Mouse (Mus musculus) heart, postnatal 4 days (tissue): ENCODE results near the gene Agap3. TPM values are rescaled to one million over a fixed set of nuclear protein-coding genes. Genes with fewer than 3 reads are reported as not detected.
A peak's percentile ranks its signal among the peaks of the same experiment; 100 is the strongest.

ENCODE experiments used
- DNase-seq: peaks from one replicate; pipeline ENCODE4 v3.0.0; 2021
- total RNA-seq, 2 experiments: library from RNA; stranded (reverse); gene quantifications; 2 replicates each; pipeline ENCODE4 v1.2.3; 2021

The Agap3 gene
- total RNA-seq, 2 experiments from 2014 or later = 83.4 to 97.4 TPM

DNA sequence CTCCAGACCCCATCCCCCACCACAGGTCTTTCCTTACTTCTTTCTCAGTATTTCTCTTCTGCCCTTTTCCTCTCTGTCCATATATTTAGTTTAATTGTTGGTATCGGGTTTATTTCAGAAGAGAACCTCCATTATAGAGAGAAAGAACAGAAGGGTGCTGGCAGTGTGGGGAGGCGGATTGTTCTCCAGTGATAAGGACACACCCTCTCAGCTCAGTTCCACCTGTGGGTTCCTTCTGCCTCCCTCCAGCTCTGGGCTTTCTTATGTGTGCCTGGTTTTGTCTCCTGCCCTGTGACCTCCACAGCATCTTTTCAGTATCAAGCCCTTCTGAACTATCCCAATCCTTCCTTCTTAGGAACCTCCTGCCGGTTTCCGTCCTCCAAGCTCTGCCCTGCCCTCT is 72.5 kb downstream of the Agap3 start:
- DNase-seq = no peak

- no peak for DNase-seq
Measured at GRCm38 (mm10) chr5:24525360-24526189, 73.6 kb downstream of the Agap3 start.

DNA sequence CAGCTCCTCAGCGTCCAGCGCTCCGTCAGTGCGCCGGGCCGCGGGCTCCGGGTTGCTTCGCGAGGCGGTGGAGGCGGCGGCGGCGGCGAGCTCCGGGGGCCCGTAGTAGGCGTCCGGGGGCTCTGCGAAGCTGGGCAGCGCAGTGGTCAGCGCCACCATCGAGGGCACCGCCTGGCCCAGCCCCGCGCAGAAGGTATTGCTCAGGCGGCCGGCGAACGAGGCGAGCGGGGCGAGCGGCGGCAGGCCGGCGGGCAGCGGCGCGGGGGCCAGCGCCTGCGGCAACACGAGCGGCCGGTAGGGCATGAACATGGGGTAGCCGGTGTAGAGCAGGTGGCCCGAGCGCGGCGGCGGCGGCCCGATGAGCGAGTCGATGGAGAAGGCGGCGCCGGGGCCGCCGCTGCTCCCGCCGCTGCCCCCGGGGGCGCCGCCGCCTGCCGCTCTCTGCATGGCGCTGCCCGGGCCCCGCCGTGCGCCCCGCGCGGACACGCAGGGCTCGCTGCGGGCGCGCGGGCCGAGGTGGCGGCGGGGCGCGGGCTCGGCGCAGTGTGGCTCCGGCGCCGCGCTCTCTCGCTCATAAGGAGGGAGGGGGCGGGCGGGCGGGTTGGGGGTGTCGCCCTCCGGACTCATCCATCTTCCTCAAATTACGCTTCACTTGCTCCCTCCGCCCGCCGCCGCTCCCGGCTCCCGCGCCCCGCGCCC is 74.4 kb downstream of the Agap3 start:
- DNase-seq = no peak

GRCm38 (mm10) chr5:24526889-24527230 is 74.9 kb downstream of the Agap3 start, which contains the start of gene Gbx1:
Gene Gbx1, minus strand, starts transcription at chr5:24527202.
- peak; percentile 41 for DNase-seq

GRCm38 (mm10) chr5:24527780-24528179 is 75.8 kb downstream of the Agap3 start:
- DNase-seq = no peak

DNA sequence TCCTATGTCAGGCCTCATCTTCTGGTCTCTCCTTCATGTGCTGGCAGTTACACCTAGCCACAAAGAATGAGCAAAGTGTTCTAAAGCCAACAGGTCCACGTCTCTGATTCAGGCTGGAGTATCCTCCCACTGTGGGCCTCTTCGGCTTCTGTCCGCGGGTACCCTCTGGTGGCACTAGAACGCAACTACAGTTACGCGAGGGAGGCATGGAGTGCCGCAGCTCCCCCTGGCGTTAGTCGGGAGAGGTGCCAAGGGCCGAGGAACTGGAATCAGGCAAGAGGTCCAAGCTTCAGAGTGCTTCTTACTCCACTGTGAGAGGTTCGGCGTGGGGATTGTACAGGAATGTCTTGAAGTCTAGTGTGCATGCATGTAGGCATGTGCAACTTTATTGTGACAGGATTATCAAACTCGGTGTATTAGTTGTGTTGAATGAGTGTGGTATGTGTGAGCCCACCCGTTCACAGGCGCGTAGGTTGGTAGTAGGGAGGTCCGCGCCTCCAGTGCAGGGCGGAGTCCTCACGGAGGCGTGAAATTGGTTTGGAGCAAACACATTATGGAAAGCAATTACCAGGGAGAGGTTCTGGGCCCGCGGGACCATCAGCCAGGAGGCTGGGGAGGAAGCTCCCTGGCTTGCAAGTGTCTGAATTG is 78.2 kb downstream of the Agap3 start:
- DNase-seq = peak; percentile 96

DNA sequence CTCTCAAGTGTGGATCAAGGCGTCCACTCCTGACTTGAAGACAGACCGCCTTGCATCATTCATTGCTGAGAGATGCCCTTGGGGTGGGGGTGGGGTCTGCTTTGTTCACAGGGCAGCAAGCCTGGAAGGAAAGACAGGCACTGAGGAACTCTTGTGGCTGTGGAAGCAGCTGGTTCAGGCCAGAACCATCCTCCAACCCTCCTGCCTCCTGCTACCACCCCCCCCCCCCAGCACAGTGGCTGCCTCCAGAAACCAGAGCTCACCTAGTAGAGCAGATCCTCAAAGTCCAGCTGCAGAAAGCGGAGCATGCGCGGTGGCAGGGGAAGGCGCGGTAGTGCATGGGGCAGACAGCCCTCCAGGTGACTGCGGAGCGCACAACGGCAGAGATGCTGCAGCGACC is 81.4 kb downstream of the Agap3 start:
- no peak for DNase-seq

DNA sequence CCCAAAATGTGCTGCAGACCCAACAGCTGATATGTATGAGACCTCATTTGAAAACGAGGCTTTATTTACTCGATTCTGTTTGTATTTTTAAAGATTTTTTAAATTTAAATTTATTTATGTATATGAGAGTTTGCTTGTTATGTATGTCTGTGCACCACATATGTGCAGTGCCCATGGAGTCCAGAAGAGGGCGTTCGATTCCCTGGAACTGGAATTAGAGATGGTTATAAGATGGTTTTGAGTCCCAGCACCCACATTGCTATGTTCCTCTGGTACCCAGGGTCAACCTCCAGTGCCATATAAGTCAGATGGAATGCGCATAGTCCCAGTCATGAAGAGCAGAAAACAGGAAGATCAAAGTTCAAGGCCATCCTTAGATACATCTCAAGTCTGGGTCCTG is 82.3 kb downstream of the Agap3 start:
- DNase-seq = peak; percentile 24

- no peak for DNase-seq
Measured at GRCm38 (mm10) chr5:24535731-24536130, 83.8 kb downstream of the Agap3 start.

GRCm38 (mm10) chr5:24536511-24536910 is 84.5 kb downstream of the Agap3 start:
- DNase-seq = no peak

GRCm38 (mm10) chr5:24537618-24538017 is 85.6 kb downstream of the Agap3 start:
- peak; percentile 66 for DNase-seq

- DNase-seq = peak; percentile 18
Measured at GRCm38 (mm10) chr5:24539571-24540296, 87.8 kb downstream of the Agap3 start.

- peak; percentile 84 for DNase-seq
Measured at GRCm38 (mm10) chr5:24540387-24541143, 88.6 kb downstream of the Agap3 start, which contains the start of gene Asb10. Gene Asb10, minus strand, starts transcription at chr5:24540978.

DNA sequence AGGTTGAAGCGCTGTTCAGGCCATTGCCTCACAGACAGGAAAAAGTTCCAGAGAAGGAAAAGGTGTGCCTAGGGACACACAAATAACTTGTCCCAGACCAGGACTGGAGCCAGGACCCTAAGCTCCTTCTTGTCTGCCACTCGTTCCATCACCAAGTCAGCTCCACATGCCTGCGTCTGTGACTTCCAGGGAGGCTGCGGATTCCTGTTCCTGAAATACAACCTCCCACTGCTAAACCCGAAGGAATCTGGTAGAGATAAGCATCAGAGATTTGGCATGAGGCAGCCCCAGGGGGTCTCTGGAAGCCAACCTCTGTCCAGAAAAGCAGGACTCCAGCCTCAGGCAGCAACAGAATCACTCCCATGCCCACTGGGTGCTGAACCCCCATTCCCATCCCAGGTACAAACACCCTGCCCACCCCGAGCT is 89.2 kb downstream of the Agap3 start:
- no peak for DNase-seq

DNA sequence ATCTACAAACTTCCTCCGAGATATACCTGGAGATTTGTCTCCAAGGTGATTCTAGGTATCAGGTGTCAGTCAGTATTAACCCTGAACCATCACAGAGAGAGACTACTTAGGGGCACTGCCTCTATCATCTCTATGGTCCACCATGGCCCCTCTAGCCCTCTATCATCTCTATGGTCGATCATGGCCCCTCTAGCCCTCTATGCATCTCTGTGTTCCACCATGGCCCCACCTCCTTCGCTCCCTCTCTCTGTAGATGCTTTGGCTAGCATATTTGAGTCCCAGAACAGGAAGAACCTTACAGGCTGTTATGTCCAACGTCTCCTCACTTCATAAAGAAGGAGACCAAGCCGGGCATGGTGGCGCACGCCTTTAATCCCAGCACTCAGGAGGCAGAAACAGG is 90.7 kb downstream of the Agap3 start:
- no peak for DNase-seq

GRCm38 (mm10) chr5:24550598-24551316 is 98.8 kb downstream of the Agap3 start:
- DNase-seq = peak; percentile 73

DNA sequence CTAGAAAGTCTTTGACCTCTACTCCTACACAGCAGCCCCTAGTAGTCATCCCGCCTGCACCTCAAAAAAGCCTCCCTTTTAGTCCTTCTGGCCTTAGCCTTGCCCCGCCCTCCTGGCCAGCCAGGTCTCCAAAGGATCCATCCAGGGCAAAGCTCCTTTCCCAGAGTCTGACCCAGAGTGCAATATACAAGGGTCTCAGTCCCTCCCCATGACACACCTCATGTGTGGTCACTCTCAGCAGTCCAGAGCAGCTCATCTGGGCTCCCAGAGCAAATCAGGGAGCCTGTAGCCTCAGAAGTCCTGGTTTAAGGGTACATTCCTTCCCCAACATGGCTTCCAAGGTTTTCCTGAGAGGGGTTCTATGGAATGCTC is 99.3 kb downstream of the Agap3 start:
- DNase-seq = no peak
